Mouse (Mus musculus) lung, postnatal 0 days (tissue): ENCODE data around the gene Ankrd6. TPM values are rescaled to one million over a fixed set of nuclear protein-coding genes. Genes with fewer than 3 reads are reported as not detected.

ENCODE experiments used
- ATAC-seq: fragments of 200-750 bp; cut with Nextera tagmentation; 2 replicates; pipeline ENCODE4 v1.8.0; 2017; ENCODE audit warnings: moderate library complexity
- DNase-seq: peaks from one replicate; pipeline ENCODE4 v3.0.0-alpha.2; 2016; ENCODE audit warnings: low spot score
- H3K27ac ChIP-seq: fragments of 300-500 bp; sonication (generic); 2 replicates; pipeline ENCODE4 v1.5.1; 2014; ENCODE audit warnings: antibody characterized with exemption, mild to moderate bottlenecking, low read length, mixed read lengths
- H3K27me3 ChIP-seq: fragments of 300-500 bp; sonication (generic); replicated peaks from 2 replicates; pipeline ENCODE4 v1.6.1; 2014; ENCODE audit warnings: low read length, mixed read lengths; ENCODE audit not compliant: insufficient read depth
- H3K36me3 ChIP-seq: fragments of 300-500 bp; sonication (generic); 2 replicates; pipeline ENCODE4 v1.6.1; 2014; ENCODE audit warnings: low read length, mixed read lengths; ENCODE audit not compliant: insufficient read depth
- H3K4me1 ChIP-seq: fragments of 300-500 bp; sonication (generic); 2 replicates; pipeline ENCODE4 v1.6.1; 2014; ENCODE audit warnings: antibody characterized with exemption, low read depth, low read length, mixed read lengths; ENCODE audit not compliant: insufficient read depth
- H3K4me2 ChIP-seq: fragments of 300-500 bp; sonication (generic); replicated peaks from 2 replicates; pipeline ENCODE4 v1.6.1; 2014; ENCODE audit warnings: low read depth, mild to moderate bottlenecking, low read length, moderate library complexity, mixed read lengths
- H3K4me3 ChIP-seq: fragments of 300-500 bp; sonication (generic); 2 replicates; pipeline ENCODE4 v1.5.1; 2014; ENCODE audit warnings: low read depth, low read length
- H3K9ac ChIP-seq: fragments of 300-500 bp; sonication (generic); replicated peaks from 2 replicates; pipeline ENCODE4 v1.6.1; 2014; ENCODE audit warnings: low read depth, mild to moderate bottlenecking
- H3K9me3 ChIP-seq: fragments of 300-500 bp; sonication (generic); 2 replicates; pipeline ENCODE4 v1.6.1; 2016; ENCODE audit warnings: low read length, mixed read lengths
- CTCF ChIP-seq: IDR thresholded peaks from 2 replicates; pipeline ENCODE4 v1.5.1; 2016; ENCODE audit warnings: antibody characterized with exemption, mild to moderate bottlenecking
- EP300 ChIP-seq: IDR thresholded peaks from 2 replicates; pipeline ENCODE4 v1.6.1; 2016; ENCODE audit warnings: antibody characterized with exemption, mild to moderate bottlenecking, control low read depth
- WGBS: fragments of 180-500 bp; shearing (Covaris S2); extraction: QIAGEN DNeasy Blood & Tissue Kit; methylation state at CpG from one replicate; pipeline ENCODE4 v1.1.7; 2014; 5-methylcytosine and 5-hydroxymethylcytosine counted together
- polyA plus RNA-seq: library from polyadenylated mRNA; unstranded; fragments of >200 nt; fragmentation: Nextera tagmentation; extraction: Ambion mirVana; gene quantifications from 2 replicates; pipeline ENCODE4 v1.2.1, GENCODE M21; 2015

Gene Ankrd6
- polyA plus RNA-seq, 1 experiment from 2014 or later = 1.2 TPM

DNA sequence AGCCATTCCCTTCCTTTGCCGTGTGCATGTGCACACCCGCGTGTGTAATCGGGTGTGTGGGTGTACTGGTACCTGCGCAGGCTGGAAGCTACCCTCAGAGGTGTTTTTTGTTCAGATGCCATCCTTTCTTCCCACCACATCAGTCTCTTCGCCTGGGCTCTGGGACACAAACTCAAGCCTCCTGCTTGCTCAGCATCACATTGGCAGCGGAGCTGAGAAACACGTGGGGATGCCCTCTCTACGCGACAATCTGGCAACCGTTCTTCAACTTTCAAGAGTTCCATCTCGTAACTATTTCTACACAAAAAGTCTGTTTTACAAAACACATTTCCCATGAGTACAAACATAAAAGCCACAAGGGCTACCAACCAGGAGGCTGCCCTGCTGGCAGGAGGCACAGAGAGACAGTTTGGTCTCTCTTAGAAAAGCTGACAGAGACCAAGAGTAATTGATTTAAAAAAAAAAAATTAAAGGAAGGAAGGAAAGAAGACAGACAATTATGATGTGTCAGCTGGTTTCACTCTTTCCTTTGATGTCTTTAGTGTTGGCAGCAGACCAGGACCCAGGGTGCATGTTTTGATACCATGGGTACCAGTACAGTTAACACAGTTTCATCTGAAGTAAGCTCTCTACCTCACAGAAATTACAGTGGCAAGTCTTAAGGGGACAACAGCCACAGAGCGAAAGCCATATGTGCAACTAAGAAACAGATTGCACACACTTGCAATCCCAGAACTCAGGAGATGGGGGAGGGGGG is 21.8 kb downstream of the Ankrd6 start:
- Histone ChIP-seq H3K4me1 (no peaks in the 10 kb centered on the region), H3K27ac (no peak overlapping the region), H3K4me2 (no peak overlapping the region), H3K36me3 (no peaks in the 10 kb centered on the region), H3K27me3 (no peaks in the 10 kb centered on the region), H3K9ac (no peak overlapping the region), H3K4me3 (no peak overlapping the region), H3K9me3 (no peaks in the 10 kb centered on the region)
- WGBS = 90% methylated on average over 13 of the region's 13 CpGs
- DNase-seq (no peak), ATAC-seq (no peak)
- no peak for TF ChIP-seq EP300
- no peak for TF ChIP-seq CTCF

DNA sequence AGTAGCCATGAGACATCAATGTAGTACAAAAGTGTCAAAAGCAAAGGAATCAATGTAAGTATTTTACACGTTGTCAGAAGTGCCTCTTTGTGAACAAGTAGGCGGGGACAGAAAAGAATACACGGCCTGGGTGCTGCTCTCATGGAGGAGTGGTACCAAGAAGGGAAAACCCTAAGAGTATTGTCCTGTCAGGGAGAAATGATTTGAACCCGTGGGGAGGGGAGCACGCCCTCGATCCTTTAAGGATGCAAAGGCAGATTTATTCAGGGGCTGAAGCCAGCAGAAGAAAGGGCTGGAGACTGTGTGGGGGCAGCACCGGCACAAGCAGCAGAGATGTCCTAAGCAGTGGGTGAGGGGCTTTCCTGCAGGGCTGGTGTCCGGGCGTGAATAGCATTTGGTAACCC is 26.7 kb downstream of the Ankrd6 start:
- Histone ChIP-seq H3K36me3 (no peaks in the 10 kb centered on the region), H3K27me3 (no peaks in the 10 kb centered on the region), H3K27ac (no peak overlapping the region), H3K9me3 (no peaks in the 10 kb centered on the region), H3K9ac (no peak overlapping the region), H3K4me2 (no peak overlapping the region), H3K4me1 (no peaks in the 10 kb centered on the region; the same call in 1 of the 2 replicates), H3K4me3 (no peak overlapping the region)
- 44% methylated on average over 9 of the region's 9 CpGs for WGBS
- ATAC-seq (no peak), DNase-seq (no peak)
- TF ChIP-seq EP300 (no peak), CTCF (no peak)

DNA sequence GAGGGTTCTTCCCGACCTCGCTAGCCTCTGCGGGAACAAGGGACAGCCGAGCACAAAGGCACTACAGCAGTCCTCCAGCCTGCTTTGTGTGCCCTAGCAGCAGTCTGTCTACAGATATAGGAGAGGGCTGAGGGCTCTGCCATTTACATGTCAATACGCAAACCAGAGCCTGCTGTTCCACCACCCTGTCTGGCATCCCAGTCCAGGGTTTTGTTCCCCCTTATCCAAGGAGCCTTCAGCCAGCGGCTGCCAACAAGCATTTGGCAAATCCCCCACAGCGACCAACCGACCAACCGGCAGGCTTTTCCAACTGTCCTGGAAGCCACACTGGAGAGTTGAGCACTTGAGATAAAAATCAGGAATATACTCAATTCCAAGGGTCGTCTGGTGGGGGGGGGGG is 27.2 kb downstream of the Ankrd6 start:
- no peaks in the 10 kb centered on the region for H3K27me3 ChIP-seq
- TF ChIP-seq CTCF = no peak
- no peak for TF ChIP-seq EP300
- no peak overlapping the region for H3K27ac ChIP-seq
- 14% methylated on average over 10 of the region's 10 CpGs for WGBS
- no peaks in the 10 kb centered on the region for H3K36me3 ChIP-seq
- no peak overlapping the region for H3K4me3 ChIP-seq
- DNase-seq = no peak
- no peaks in the 10 kb centered on the region; the same call in 1 of the 2 replicates for H3K4me1 ChIP-seq
- no peak for ATAC-seq
- no peak overlapping the region for H3K9ac ChIP-seq
- no peaks in the 10 kb centered on the region for H3K9me3 ChIP-seq
- H3K4me2 ChIP-seq = no peak overlapping the region; the same call in 1 of the 2 replicates

DNA sequence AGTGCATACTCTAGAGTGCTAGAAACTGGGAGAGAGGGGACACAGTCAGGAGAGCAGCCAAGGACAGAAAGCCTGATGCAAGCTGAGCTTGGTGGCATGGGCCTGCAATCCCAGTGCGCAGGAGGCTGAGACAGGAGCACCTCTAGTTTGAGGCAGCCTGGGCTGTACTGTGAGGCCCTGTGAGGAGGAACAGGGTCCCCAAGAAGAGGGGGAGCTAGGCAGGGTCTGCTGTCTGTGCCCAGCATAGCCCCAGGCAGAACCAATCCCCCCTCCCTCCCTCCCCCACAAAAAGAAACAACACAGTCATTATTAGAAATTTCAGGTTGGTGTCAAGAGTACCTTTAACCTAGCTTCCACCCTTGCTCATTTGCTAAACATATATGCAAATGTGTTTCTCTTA is 27.8 kb downstream of the Ankrd6 start:
- TF ChIP-seq CTCF (no peak), EP300 (no peak)
- Histone ChIP-seq H3K9me3 (no peaks in the 10 kb centered on the region), H3K27ac (no peak overlapping the region), H3K27me3 (no peaks in the 10 kb centered on the region), H3K36me3 (no peaks in the 10 kb centered on the region), H3K4me3 (no peak overlapping the region), H3K4me2 (no peak overlapping the region), H3K4me1 (no peaks in the 10 kb centered on the region; the same call in 1 of the 2 replicates), H3K9ac (no peak overlapping the region)
- DNase-seq = no peak
- 83% methylated on average over 1 of the region's 1 CpGs for WGBS
- no peak for ATAC-seq

DNA sequence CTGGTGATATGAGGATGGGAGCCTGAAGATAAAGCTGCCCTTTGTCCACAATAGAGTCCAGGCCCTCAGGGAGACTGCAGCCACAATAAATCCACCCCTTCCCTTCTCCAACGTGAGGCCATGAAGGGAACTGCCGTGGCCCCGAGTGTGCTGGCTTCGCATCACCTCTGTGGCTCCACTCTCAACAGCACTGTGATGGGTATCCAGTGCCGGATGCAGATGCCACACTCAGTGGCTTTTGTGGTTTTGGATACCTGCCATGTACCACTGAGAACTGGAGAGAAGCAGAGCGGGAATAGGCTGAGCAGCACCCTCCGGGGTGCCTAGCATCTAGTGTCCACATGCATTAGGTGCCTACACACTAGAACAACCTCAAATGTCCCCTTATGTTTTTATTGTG is 29.8 kb downstream of the Ankrd6 start:
- DNase-seq = no peak
- Histone ChIP-seq H3K36me3 (no peaks in the 10 kb centered on the region), H3K9me3 (no peaks in the 10 kb centered on the region), H3K4me2 (no peak overlapping the region), H3K27ac (no peak overlapping the region), H3K4me3 (no peak overlapping the region), H3K4me1 (no peaks in the 10 kb centered on the region; the same call in 1 of the 2 replicates), H3K9ac (no peak overlapping the region), H3K27me3 (no peaks in the 10 kb centered on the region)
- TF ChIP-seq EP300 = no peak
- TF ChIP-seq CTCF = no peak
- WGBS = 60% methylated on average over 7 of the region's 7 CpGs
- ATAC-seq = no peak

DNA sequence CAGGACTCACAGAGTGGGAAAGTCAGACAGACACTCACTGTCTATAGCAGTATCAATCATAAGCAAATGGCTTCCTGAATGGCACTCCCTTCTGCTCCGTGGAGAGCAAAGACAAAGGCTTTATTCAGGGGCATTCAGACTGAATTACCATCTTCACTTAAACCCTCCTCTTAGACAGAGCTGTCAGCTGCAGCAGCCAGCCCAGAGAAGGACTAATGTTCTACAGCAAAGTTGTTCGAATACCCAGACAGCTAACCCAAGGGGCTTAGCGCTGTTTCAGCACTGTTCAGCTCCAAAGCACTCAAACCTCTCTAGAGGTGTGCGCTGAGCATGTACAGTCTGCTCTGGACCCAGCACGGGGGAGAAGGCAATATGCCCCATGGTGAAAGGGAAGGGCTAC is 32.1 kb downstream of the Ankrd6 start:
- 60% methylated on average over 5 of the region's 5 CpGs for WGBS
- H3K4me3 ChIP-seq = no peak overlapping the region
- H3K4me2 ChIP-seq = no peak overlapping the region
- no peaks in the 10 kb centered on the region for H3K9me3 ChIP-seq
- no peak overlapping the region for H3K9ac ChIP-seq
- no peak for ATAC-seq
- H3K4me1 ChIP-seq = no peaks in the 10 kb centered on the region; the same call in 1 of the 2 replicates
- no peak for TF ChIP-seq EP300
- TF ChIP-seq CTCF = no peak
- H3K36me3 ChIP-seq = no peaks in the 10 kb centered on the region
- DNase-seq = no peak
- H3K27ac ChIP-seq = no peak overlapping the region
- H3K27me3 ChIP-seq = no peaks in the 10 kb centered on the region
